Mouse (Mus musculus) 3T3-L1 (cell line): ENCODE data around the gene Xylt1.

ENCODE experiments used
- DNase-seq: peaks from one replicate; pipeline ENCODE4 v3.0.0-alpha.2; 2015; ENCODE audit warnings: low read depth, low spot score

Xylt1 gene

DNA sequence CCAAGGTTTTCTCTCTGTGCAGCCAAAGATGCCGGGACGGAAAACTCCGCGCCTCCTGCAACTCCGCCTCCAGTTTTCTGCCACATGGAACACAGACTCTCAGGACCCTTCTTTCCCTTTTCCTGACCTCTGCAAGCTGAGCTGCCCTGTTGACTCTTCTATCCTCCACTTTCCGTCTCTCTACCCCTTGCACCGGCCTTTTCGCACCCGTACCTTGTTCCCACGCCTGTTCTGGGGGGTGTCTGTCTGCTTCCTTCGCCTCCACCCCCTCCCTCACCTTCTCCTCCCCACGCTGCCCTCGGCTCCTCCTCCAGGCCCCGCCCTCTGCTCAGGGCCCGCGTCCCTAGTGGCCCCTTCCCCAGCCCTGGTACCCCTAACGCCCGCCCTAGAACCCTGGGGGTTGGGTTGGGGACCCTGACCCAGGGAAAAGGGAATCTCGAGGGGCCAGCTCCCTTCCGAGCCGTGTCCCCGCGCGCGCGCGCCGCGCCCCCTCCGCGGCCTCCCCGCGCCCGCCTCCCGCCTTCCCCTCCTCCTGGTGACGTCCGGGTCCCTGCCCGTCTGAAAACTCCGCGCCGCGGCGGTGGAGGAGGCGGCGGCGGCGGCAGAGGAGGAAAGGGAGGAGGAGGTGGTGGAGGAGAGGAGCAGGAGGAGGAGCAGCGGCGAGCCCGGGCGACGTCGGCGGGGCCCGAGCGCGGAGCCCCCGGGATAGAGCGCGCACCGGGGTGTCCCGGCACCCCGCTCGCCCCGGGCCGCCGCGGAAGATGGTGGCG, at the start of gene Xylt1:
Xylt1 (plus strand) TSS at position 562 of the 770 bp plus-strand sequence.
- no peak for DNase-seq

DNA sequence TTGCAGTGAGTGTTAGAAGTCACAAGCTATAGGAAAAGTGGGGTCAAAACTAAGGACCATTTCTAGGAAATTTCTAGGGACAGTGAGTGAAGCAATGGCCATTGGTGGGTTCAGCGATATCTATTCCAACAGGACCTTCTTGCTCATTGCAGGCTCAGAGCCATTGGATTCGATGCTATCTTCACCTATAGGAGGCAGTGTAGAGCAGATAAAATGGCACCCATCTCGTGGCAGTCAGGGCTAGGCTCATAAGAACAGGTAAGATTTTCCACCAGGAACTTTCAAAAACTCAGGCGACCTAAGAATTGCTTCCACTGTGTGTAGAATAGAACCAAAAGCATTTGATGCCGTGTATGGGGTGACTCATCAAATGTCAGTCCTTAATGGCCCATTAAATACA, 46.8 kb upstream of the Xylt1 start:
- DNase-seq, result no peak

DNA sequence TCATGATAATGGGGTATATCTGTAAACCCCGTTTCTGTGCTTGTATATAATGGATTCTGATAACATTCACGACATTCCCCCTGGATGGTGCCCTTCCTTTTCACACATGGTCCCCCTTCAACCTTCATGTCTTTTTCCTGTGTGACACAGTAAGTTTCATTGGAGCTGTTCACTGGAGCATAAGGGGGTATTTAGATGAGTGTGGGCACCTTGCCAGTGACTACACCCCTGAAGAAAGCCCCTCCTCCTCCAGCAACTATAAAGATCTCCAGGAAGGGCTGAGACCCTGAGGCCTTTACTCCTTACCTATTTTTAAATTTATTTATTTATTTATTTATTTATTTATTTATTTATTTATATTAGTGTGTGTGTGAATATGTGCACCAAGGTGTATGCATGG, 24.5 kb upstream of the Xylt1 start:
- no peak for DNase-seq

DNA sequence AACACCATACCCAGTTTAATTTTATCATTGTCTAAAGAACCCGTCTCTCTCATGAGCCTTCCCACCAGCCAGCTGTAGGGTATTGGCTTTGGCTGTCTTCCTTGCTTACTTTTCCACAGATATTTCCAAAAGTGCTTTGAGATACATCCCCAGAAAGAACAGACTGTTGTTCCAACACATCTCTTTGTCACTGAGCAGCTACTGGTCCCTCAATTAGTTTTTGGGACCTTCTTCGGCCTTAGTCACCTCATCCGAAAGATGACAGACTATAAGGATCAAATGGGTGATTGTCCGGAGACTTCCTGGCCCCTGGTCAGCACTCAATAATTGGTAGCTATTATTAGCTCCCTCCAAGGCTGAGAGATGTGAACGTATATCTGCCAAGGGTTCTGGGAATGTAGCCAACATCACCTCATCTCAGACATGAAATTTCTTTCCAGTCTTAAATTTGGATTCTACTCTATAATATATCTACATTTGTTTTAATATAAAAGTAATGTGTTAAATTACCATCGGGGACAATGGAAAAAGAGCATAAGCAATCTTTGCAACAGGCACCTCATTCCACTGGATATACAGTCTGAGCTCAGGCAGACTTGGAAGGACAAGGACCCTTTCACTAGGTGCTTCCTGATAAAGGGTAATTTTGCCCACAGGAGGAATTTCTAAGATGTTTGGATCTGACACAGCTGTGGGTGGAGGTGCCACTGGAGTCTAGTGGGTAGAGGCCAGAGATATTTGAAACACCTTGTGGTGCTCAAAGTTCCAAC, 23.2 kb upstream of the Xylt1 start:
- DNase-seq, result no peak

DNA sequence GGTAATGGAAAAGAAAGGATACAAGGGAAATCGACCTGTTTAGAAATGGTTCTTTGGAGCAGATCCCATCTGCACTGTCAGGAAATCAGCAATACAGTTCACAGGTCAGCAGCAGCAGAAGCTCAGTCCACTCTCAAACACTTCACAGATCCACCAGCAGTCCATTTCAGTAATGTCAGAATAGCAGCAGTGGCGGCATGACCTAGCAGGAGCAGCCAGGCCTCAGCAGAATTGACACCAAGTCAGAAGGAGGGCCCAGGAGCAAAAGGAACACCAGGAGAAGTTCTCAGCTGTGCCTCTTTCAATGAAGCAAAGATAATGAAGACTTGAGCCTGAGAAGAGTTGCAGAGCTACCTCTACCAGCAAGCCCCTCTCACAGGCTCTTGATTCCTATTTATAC, 19.5 kb upstream of the Xylt1 start:
- DNase-seq, result no peak

DNA sequence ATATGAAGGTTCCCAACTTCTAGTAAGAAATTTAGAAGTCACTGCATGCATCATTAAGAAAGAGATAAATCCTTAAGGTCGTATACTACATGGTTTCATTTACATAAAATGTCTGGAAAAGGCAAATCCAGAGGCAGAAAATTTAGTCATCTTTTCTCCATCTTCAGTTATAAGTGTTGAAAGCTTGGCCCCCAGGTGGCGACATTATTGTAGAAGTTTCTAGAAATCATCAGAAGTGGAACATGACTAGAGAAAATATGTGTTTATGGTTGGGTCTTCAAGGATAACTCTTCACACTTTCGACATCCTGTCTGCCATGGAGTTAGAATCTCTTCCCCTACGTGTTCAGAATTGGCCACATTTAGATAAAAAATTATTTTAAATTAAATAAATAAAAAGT, 18.3 kb upstream of the Xylt1 start:
- DNase-seq, result no peak

DNA sequence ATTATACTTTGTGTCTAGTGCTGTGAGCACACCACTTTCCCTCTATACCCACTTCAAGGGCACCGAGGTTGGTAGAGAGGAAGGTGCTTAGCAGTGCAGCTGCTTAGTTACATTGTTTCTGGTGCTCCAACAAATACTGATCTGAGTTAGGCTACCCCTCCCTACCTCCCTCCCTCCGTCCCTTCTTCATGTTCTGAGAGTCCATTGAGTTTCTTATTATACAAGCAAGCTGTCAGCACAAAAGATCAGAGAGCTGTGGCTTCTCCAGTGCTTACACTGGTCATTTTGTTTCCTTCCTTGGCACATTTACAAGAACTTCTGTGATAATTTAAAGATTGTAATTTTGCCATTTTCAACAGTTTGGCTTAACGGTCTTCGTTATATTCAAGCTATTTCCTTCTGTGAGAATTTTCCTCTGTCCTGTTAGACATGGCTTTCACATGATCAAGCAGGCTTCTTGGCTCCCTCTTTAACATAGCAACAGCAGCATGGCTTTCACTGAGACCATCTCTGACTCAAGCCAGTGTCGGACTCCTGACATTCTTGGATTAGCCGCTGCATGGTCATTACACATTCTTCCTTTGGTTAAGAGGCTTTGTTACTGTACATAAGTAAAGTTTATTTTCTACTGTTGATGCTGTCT, 12.0 kb upstream of the Xylt1 start:
- DNase-seq, result no peak

DNA sequence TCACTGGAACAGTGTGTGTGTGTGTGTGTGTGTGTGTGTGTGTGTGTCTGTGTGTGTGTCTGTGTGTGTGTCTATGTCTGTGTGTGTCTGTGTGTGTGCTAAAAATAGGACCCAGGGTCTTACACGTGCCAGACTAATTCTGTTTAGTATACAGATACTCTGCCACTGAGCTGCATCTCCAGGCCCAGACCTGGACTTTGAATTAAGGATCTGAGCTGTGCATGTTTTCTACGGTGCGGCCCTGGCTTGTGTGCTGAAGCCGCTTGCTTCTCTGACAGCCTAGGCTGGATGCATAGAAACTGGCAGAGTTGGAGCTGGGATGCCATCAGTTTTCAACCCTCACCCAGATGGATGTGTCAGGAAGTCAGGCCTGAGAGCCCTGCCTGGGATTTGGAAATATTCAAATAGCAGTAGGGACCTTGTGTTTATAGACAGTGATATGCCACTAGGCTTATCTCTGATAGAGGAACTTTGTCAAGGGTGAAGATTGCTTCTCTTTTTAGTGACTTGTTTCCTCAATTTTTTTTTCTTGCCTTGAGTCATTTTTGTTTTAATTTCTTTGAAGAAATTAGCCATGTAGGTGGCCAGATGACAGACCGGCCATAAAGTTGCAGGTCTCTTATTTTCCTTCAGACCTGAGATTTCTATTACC, 11.4 kb upstream of the Xylt1 start:
- no peak for DNase-seq

DNA sequence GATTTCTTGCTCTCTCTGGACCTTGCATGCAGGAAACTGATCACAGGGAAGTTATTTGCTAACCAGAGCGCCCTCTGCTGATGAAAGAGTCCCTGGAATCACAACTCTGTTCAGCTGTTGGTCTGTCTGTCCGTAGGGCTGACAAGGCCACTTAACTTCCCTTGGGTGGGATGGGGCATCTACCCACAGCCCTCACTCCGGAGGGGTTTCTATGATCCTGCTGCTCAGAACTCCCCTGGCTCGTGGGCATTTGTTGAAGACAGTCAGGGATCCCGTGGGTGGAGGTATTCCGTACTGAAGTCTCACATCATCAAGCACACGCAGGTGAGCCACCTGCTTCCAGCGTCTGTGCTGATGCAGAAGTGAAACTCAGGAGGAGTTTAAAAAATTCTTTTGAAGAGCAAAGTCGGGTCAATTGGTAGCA, 4.9 kb upstream of the Xylt1 start:
- DNase-seq, result peak; percentile 2

DNA sequence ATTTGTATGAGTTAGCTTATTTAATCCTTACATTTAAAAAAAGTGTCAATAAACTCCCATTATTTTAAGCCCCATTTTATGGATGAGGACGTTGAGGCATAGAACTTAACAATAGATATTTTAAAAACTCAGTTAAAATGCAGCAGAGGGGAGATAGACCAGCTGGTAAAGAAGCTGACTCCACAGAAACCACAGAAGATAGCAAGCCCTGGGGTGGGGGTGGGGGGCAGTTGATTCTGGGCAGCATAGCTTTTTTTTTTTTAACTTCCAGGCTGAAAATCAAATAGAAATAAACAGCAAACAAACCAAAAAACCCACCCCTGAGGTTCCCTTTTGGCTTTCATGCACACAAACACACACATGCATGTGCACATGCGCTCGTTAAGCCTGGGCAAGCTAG, 3.6 kb upstream of the Xylt1 start:
- no peak for DNase-seq

DNA sequence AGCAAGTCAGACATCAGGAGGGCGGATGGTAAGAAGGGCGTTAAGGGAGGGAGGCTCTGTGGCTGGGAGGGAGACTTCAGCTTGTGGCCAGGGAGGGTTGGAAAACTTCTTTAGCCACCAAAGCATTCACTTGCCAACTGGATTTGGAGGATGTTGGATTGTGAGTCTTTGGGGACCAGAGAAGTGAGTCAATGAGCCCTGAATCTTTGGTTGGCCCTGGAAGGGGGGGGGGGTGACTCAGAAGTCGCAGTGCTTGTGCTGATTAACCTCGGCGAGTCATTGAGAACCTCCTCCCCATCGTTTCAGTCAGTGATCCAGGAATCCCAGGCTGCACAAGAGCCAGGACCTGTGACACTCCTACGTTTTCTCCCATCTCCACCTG, 752 bp upstream of the Xylt1 start:
- DNase-seq, result no peak

DNA sequence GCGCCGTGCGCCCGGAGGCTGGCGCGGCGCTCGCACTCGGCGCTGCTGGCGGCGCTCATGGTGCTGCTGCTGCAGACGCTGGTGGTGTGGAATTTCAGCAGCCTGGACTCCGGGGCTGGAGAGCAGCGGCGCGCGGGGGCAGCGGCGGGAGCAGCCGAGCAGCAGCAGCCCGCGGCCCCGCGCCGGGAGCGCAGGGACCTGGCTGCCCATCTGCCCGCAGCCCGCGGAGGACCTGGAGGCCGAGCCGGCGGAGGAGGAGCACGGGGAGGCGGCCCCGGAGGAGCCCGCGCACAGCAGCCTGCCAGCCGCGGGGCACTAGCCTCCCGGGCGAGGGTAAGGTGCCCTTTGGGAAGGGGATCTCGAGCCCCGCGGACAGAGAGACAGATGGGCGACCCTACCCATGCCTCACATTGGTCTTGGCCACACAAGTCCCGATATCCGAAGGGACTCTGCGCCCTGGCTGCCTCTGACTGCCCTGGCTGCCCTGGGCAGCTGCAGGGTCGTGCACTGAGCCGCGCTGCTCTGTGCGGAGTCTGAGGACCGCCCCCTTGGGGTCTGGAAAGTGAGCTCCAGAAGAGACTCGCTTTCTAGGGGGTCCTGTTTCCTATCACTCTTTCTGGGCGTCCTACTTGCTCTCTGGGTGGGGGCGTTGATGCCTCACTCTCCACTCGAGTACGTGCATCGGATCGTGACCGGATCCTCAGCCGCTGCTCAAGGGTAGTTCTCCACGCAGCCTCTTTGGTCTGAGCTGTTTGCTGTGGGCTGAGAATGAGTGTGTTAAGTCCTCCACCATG, 606 bp downstream of the Xylt1 start:
- no peak for DNase-seq

DNA sequence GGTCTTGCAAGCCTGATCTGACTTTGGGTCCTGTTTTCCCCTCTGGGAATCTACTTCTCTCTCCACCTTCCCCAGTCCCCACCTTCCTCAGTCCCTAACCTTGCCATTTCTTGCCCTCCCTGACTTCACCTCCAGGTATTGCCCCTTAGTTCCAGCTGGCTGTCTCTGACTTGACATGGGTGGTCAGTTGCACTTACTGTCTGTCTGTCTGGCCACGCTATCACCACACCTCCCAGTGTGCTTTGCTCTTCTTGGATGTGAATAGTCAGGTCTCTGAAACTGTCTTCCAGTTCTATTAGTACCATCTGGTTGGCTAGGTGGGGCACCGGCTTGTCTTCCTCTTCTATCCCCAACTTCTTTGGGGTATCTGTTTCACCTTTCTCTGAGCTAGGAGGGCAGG, 1.2 kb downstream of the Xylt1 start:
- no peak for DNase-seq

DNA sequence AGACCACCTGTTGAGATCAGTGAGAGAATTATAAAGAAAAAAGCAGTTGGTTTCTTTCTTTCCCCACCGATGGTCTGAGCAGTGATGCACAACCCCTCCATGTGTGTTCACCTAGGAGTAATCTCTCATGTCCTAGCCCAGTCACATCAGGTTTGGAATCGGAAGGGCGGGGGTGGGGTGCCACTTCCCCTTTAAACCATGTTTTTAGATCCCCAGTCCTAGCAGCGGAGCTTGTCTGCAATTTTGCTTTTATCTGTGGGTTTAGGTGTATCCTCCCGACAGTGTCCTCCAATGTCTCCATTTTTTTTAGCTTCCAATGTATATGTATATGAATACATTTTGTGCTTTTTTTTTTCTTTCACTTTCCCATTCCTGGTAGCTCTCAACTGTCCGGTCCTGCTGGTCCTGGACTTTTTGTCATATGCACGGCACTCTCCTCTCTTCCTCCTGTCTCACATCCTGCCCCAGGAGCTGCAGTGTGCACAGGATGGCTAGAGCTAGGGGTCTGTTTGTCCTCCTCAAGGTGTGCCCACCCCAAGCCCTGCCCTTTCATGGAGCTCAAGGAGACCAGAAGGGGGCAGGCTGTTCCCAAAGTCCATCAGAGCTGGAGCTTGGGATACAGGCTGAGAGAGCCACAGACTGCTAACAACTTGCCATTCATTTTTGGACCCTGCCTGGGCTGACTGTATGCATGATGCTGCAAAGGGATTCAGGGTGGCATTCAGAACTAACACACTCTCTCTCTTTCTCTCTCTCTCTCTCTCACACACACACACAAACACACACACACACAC, 2.6 kb downstream of the Xylt1 start:
- no peak for DNase-seq

DNA sequence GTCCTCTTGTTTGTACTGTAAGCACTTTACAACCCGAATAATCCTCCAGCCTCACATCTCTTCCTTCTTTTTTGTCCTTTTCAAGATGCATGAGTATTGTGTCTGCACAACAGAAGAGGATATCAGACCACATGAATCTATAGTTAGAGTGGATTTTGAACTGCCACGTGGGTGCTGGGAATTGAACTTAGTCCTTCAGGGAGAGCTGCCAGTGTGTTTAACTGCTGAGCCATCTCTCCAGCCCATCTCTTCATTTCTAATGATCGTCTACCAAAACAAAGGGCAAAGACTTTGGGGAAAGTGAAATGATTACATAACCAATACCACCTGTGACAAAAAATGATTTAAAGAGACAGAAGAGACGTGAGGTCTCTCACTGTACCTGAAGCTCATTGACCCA, 5.6 kb downstream of the Xylt1 start:
- no peak for DNase-seq

DNA sequence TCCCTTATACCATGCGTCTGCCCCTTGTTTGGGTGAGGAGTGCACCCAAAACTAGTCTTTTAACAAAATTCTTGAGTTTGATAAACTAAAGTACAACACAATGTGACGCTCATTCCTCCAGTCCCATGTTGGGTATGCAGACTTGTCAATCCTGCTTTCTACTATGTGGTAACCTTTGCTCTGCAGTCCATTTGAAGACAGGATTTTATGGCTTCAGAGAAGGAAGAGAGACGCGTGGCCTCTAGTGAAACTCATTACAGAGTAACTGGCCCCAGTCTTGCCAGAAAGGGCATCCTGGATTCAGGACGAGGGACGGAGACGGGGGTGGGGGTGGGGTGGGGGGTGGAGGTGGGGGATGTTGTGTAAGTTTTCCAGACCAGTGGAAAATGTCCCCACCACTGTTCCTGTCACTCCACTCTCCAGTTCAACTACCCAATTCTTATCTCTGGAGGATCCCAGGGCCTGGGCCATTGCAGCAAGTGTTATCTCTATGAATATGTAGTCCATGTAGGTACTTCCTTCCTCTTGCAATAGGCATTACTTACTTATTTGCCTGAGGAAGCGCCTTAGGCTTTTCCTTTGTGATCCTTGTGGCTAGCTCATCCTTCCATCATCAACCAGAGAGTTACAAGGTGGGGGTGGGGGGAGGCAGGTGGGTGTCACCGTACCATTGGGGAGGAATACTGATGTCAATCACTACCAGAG, 7.7 kb downstream of the Xylt1 start:
- no peak for DNase-seq

DNA sequence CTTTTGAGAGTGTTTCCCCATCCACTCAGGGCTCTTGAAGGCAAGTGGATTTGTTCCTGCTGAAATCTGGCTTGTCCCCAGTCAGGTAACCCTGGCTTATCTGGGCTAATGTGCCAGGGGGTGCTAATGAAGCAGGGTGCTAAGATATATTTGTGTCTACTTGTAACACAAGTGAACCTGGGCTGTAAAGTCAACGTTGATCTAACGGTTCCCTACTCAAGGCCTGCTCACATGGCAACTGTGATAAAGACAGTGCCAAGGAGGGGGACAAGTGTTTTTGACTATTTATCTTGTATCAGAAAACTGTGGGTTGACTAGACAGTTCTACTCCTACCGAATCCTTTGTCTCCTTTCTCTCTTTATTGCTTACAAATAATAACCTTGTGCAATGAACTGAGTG, 8.3 kb downstream of the Xylt1 start:
- DNase-seq, result no peak

DNA sequence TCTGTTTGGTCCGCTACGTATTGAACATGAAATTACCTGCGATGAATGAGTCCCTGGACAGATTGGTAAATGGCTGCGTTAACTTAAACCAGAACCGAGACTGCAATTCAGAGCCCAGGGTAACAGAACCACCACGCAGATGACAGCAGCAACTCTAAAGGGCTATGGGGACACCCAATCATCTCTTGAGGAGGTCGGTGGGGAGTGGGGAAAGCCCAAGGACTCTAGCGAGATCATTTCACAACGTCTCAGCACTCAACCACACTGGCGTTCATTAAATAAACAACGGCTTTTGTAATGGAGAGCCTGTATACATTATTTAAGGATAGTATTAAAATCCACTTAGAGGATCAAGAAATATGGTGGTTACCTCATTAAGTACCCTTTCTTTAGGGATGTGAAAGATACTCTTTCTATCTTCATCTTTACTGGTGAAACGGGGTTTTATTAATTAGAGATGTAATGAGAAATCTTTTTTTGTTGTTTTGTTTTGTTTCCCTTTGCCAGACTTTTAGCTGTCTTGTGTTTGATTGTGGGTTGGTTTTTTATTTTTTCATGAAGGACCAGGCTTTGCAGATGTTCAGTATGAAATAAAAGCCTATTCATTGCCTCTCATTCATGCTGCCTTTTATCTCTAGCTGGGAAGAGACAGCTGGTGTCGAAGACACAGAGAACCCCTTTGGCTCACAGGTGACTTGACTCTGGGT, 12.2 kb downstream of the Xylt1 start:
- DNase-seq, result no peak

DNA sequence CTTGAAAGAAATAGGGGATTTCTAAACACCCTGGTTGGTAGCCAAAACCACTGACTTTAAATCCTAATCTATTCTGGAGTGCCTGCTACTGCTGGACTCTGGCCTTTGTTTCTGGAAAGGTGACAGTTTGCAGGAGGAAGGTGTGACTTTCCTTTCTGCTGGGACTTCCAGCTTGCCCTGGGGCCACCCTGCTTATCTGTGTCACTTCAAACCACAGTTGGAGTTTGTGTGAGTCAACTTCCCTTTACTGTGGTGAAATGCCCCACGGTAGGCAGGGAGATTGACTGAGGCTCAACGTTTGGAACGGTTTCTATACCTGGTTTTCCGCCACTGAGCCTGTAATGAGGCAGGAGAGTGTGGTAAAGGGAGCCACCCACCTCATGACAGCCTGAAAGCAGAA, 13.2 kb downstream of the Xylt1 start:
- DNase-seq, result no peak
